Mouse (Mus musculus) hindbrain, embryonic 16.5 days (tissue): ENCODE measurements around the gene Lars2. TPM values are rescaled to one million over a fixed set of nuclear protein-coding genes. Genes with fewer than 3 reads are reported as not detected.
"Not testable (repeated sequence)": the region's sequence is repeated elsewhere in the genome, so short reads cannot be mapped to it uniquely, and the experiment has no call there.

Experiments used
- ATAC-seq: fragments of 200-750 bp; cut with Nextera tagmentation; 2 replicates; pipeline ENCODE4 v1.8.0; 2017; ENCODE audit warnings: moderate TSS enrichment, moderate library complexity
- H3K27ac ChIP-seq: fragments of 300-500 bp; sonication (generic); 2 replicates; pipeline ENCODE4 v1.5.1; 2014; ENCODE audit warnings: low read depth, mild to moderate bottlenecking, control low read depth, low read length, moderate library complexity
- H3K27me3 ChIP-seq: fragments of 300-500 bp; sonication (generic); replicated peaks from 2 replicates; pipeline ENCODE4 v1.6.1; 2014; ENCODE audit warnings: low read length; ENCODE audit not compliant: control insufficient read depth, insufficient read depth
- H3K36me3 ChIP-seq: fragments of 300-500 bp; sonication (generic); 2 replicates; pipeline ENCODE4 v1.6.1; 2014; ENCODE audit warnings: mild to moderate bottlenecking, low read length, moderate library complexity, mixed read lengths; ENCODE audit not compliant: control insufficient read depth, insufficient read depth
- H3K4me1 ChIP-seq: fragments of 300-500 bp; sonication (generic); 2 replicates; pipeline ENCODE4 v1.6.1; 2014; ENCODE audit warnings: low read depth, low read length; ENCODE audit not compliant: control insufficient read depth, insufficient read depth
- H3K4me2 ChIP-seq: fragments of 300-500 bp; sonication (generic); 2 replicates; pipeline ENCODE4 v1.6.1; 2014; ENCODE audit warnings: mild to moderate bottlenecking, low read length, control low read depth, moderate library complexity
- H3K4me3 ChIP-seq: fragments of 300-500 bp; sonication (generic); 2 replicates; pipeline ENCODE4 v1.5.1; 2014; ENCODE audit warnings: mild to moderate bottlenecking, low read length, control low read depth, moderate library complexity
- H3K9ac ChIP-seq: fragments of 300-500 bp; sonication (generic); 2 replicates; pipeline ENCODE4 v1.6.1; 2014; ENCODE audit warnings: low read depth, mild to moderate bottlenecking, control low read depth, low read length, moderate library complexity
- H3K9me3 ChIP-seq: fragments of 300-500 bp; sonication (generic); 2 replicates; pipeline ENCODE4 v1.6.1; 2014; ENCODE audit warnings: mild to moderate bottlenecking, low read length, moderate library complexity; ENCODE audit not compliant: control insufficient read depth
- WGBS: fragments of 180-500 bp; shearing (Covaris S2); extraction: QIAGEN DNeasy Blood & Tissue Kit; methylation state at CpG from one replicate; pipeline ENCODE4 v1.1.7; 2014; 5-methylcytosine and 5-hydroxymethylcytosine counted together
- polyA plus RNA-seq: library from polyadenylated mRNA; unstranded; fragments of >200 nt; fragmentation: Nextera tagmentation; extraction: Ambion mirVana; gene quantifications from 2 replicates; pipeline ENCODE4 v1.2.1, GENCODE M21; 2015

Gene Lars2
- polyA plus RNA-seq, 1 experiment from 2014 or later = 610 TPM

- no peak overlapping the region for H3K4me3 ChIP-seq
- H3K4me1 ChIP-seq = peaks cover 15% of the 10 kb centered on the region
- no peaks in the 10 kb centered on the region for H3K27me3 ChIP-seq
- no peak overlapping the region for H3K27ac ChIP-seq
- no peaks in the 10 kb centered on the region; the same call in 1 of the 2 replicates for H3K36me3 ChIP-seq
- no peak for ATAC-seq
- H3K4me2 ChIP-seq = no peak overlapping the region
- no peak overlapping the region for H3K9ac ChIP-seq
- no peaks in the 10 kb centered on the region for H3K9me3 ChIP-seq
- whole genome bisulfite sequencing = 94% methylated on average over 3 of the region's 3 CpGs
These were observed 19.6 kb downstream of the Lars2 start for GRCm38 (mm10) chr9:123386347-123386746.

GRCm38 (mm10) chr9:123388087-123389007, 21.6 kb downstream of the Lars2 start:
- H3K4me3 ChIP-seq, H3K27ac ChIP-seq, H3K9ac ChIP-seq, H3K9me3 ChIP-seq, H3K27me3 ChIP-seq, H3K36me3 ChIP-seq, H3K4me2 ChIP-seq, ATAC-seq: not testable (repeated sequence)
- H3K4me1 ChIP-seq = peaks cover 15% of the 10 kb centered on the region
- WGBS = 95% methylated on average over 11 of the region's 21 CpGs

GRCm38 (mm10) chr9:123391140-123391849, 24.6 kb downstream of the Lars2 start:
- Histone ChIP-seq H3K27me3 (no peaks in the 10 kb centered on the region), H3K9me3 (no peaks in the 10 kb centered on the region), H3K36me3 (no peaks in the 10 kb centered on the region; the same call in 1 of the 2 replicates), H3K4me3 (no peak overlapping the region), H3K27ac (no peak overlapping the region), H3K4me1 (no peaks in the 10 kb centered on the region), H3K9ac (no peak overlapping the region), H3K4me2 (no peak overlapping the region)
- WGBS = 89% methylated on average over 5 of the region's 5 CpGs
- ATAC-seq = no peak

DNA sequence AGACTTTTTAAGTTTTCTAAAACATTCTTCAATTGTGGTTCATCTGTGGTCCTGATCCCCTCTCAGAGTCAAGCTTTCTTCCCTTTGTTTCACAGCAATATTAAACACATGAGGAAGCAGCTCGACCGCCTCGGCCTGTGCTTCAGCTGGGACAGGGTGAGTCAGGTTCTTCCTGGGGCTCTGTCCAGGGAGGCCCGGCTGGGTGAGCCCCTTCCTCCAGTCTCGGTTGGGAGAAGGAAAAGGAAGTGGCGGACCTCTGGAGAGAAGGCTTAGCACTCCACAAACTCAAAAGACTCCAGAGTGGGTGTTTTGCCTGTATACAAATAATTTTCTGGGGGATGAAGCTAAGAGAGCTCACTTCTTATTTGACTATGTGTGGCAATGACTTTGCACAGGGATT, 28.1 kb downstream of the Lars2 start:
- 89% methylated on average over 6 of the region's 6 CpGs for WGBS
- H3K4me1 ChIP-seq = no peaks in the 10 kb centered on the region
- H3K36me3 ChIP-seq = no peaks in the 10 kb centered on the region; the same call in 1 of the 2 replicates
- H3K4me3 ChIP-seq = no peak overlapping the region
- H3K9ac ChIP-seq = no peak overlapping the region
- no peak overlapping the region for H3K4me2 ChIP-seq
- no peaks in the 10 kb centered on the region for H3K27me3 ChIP-seq
- H3K27ac ChIP-seq = no peak overlapping the region
- H3K9me3 ChIP-seq = no peaks in the 10 kb centered on the region
- ATAC-seq = no peak

DNA sequence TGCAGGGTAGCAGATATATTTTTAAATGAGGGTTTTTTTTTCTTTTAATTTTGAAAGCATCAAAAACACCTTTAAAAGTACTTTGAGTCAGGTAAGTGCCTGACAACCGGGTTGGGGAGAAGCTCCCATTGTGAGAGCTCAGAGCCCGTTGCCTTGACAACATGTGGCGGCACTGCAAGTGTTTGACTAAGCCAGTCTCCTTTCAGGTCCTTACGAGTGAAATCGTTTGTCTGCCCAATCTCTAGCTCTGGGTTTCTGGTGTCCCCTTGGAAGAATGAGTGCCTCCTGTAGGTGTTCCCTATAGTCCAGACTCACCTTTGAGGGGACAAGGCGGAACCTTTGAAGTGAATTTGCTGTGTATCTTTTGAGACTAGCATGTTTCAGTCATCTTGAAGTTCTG, 31.0 kb downstream of the Lars2 start:
- H3K27ac ChIP-seq = no peak overlapping the region
- no peak overlapping the region for H3K4me2 ChIP-seq
- H3K4me3 ChIP-seq = no peak overlapping the region
- WGBS = 27% methylated on average over 6 of the region's 6 CpGs
- H3K36me3 ChIP-seq = no peaks in the 10 kb centered on the region
- no peak for ATAC-seq
- no peaks in the 10 kb centered on the region for H3K4me1 ChIP-seq
- no peak overlapping the region for H3K9ac ChIP-seq
- no peaks in the 10 kb centered on the region for H3K27me3 ChIP-seq
- no peaks in the 10 kb centered on the region for H3K9me3 ChIP-seq

DNA sequence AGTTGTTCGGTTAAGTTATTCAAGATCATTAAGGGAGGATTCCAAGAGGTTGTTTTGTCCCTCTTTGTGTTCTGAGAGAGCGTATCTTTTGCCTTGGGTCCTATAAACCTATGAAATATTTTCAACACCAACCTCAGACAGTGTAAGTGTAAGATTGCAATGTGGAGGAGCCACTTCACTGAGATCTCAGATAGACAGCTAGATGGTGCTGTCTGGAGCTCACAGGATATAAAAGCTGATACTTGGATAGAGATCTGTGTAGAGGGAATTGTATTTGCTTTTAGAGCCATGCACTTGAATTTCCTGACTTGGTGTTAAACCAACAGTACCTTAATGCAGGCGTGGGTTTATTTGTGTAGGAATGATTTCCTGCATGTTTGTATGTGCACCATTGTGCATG, 35.5 kb downstream of the Lars2 start:
- 83% methylated on average over 3 of the region's 3 CpGs for WGBS
- no peaks in the 10 kb centered on the region for H3K9me3 ChIP-seq
- ATAC-seq = no peak
- no peaks in the 10 kb centered on the region for H3K27me3 ChIP-seq
- H3K4me3 ChIP-seq = no peak overlapping the region
- H3K4me2 ChIP-seq = no peak overlapping the region
- no peak overlapping the region for H3K9ac ChIP-seq
- no peaks in the 10 kb centered on the region for H3K4me1 ChIP-seq
- no peaks in the 10 kb centered on the region for H3K36me3 ChIP-seq
- no peak overlapping the region for H3K27ac ChIP-seq

GRCm38 (mm10) chr9:123403031-123403430, 36.3 kb downstream of the Lars2 start:
- H3K27me3 ChIP-seq = no peaks in the 10 kb centered on the region
- H3K4me3 ChIP-seq = no peak overlapping the region
- no peak overlapping the region for H3K27ac ChIP-seq
- H3K9me3 ChIP-seq = no peaks in the 10 kb centered on the region
- H3K4me2 ChIP-seq = no peak overlapping the region
- no peaks in the 10 kb centered on the region for H3K36me3 ChIP-seq
- H3K4me1 ChIP-seq = no peaks in the 10 kb centered on the region
- 82% methylated on average over 3 of the region's 3 CpGs for WGBS
- H3K9ac ChIP-seq = no peak overlapping the region
- no peak for ATAC-seq

DNA sequence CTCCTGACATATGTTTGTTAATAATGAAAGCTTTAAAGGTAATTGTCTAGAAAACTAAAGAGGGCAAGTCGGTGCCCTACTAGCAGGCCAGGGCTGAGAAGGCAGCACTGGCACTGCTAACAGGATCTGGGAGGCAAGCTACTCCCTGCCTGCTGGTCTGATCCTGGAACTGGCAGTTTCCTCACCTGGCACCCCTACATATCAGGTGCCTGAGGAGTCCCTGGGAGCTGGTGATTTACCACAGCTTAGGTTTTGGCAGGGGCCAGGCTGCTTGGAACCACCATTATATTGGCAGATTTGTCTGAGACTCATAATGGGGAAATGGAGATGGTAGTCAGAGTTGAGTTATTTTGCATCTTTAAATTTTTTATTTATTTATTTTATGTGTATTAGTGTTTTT, 38.5 kb downstream of the Lars2 start:
- Histone ChIP-seq H3K9ac (no peak overlapping the region), H3K27ac (no peak overlapping the region), H3K27me3 (no peaks in the 10 kb centered on the region), H3K9me3 (no peaks in the 10 kb centered on the region), H3K36me3 (no peaks in the 10 kb centered on the region), H3K4me2 (no peak overlapping the region), H3K4me3 (no peak overlapping the region), H3K4me1 (no peaks in the 10 kb centered on the region)
- WGBS = 78% methylated on average over 1 of the region's 1 CpGs
- ATAC-seq = no peak

DNA sequence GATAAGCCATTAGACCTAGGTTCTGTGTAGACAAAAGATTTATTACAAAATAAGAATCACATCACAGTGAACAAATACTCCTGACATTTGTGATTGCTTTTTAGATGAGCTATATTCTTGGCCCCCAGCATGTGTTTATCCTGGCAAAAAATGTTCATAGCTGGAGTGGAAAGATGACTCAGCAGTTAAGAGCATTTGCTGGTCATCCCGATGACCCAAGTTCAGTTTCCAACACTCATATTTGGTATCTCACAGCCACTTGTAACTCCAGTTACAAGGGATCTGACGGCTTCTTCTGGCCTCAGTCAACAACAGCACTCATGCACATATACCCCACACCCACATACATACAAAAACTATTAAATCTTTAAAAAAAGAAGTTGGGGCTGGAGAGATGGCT, 42.0 kb downstream of the Lars2 start:
- Histone ChIP-seq H3K27ac (no peak overlapping the region), H3K4me3 (no peak overlapping the region), H3K4me1 (no peaks in the 10 kb centered on the region), H3K4me2 (no peak overlapping the region), H3K9ac (no peak overlapping the region), H3K36me3 (peaks cover 2% of the 10 kb centered on the region), H3K9me3 (no peaks in the 10 kb centered on the region), H3K27me3 (no peaks in the 10 kb centered on the region)
- WGBS = 94% methylated on average over 2 of the region's 2 CpGs
- ATAC-seq = no peak
